Mouse (Mus musculus): ENCODE data around the gene Suz12. TPM values are rescaled to one million over a fixed set of nuclear protein-coding genes. Genes with fewer than 3 reads are reported as not detected.

The Suz12 gene
- polyA plus RNA-seq, 1 experiment, result 14.7 TPM

DNA sequence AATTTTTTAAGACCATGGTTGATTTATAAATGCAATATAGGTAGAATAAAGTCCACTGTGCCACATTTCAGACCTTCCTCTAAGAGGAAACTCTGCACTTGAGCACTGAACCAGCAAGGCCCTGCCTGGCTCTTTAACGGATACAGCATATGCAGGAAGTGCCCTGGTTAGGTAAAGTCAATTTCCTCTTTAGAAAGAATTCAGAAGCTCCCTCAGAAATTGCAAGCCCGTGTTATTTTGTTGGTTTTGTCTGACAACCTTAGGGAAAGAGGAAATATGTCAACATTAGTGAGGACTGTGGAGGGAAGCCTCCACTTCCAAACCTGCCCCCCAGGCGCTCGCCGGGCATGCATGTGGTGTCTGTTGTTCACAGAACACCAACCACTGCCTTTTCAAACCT lies 74.7 kb downstream of the Suz12 start:
- 3% methylated on average over 5 of the region's 5 CpGs for WGBS
- no peak for TF ChIP-seq POLR2A (IDR thresholded peaks at IDR 0.05; ENCODE audit: control insufficient read depth, extremely low read depth, insufficient read depth, low read length, poor library complexity)
- peaks cover 14% of the 10 kb centered on the region for H3K4me1 ChIP-seq (replicated peaks; ENCODE audit: control insufficient read depth, insufficient read depth, low read length)
- peak overlapping the region; percentile 97 for H3K27ac ChIP-seq (ENCODE audit: control insufficient read depth, insufficient read depth, low read length)
- H3K4me3 ChIP-seq (ENCODE audit: control insufficient read depth, insufficient read depth, low read length), result peak overlapping the region; percentile 23; the same call in 1 of the 2 replicates
- peaks cover 16% of the 10 kb centered on the region for H3K36me3 ChIP-seq (ENCODE audit: control insufficient read depth, insufficient read depth, low read length)
- H3K27me3 ChIP-seq (ENCODE audit: control insufficient read depth, insufficient read depth, low read length), result no peaks in the 10 kb centered on the region
- peak; percentile 46 for DNase-seq

GRCm38 (mm10) chr11:80069815-80070214 lies 76.9 kb downstream of the Suz12 start:
- H3K4me1 ChIP-seq (replicated peaks; ENCODE audit: control insufficient read depth, insufficient read depth, low read length), result peaks cover 20% of the 10 kb centered on the region
- TF ChIP-seq CTCF (IDR thresholded peaks at IDR 0.05; ENCODE audit: borderline replicate concordance, control insufficient read depth, extremely low read depth, insufficient read depth, low read length, poor library complexity) (no peak), POLR2A (IDR thresholded peaks at IDR 0.05; ENCODE audit: control insufficient read depth, extremely low read depth, insufficient read depth, low read length, poor library complexity) (no peak)
- 75% methylated on average over 3 of the region's 3 CpGs for WGBS
- no peak for DNase-seq
- no peak overlapping the region for H3K27ac ChIP-seq (ENCODE audit: control insufficient read depth, insufficient read depth, low read length)
- peaks cover 3% of the 10 kb centered on the region; the same call in 1 of the 2 replicates for H3K36me3 ChIP-seq (ENCODE audit: control insufficient read depth, insufficient read depth, low read length)
- no peak overlapping the region for H3K4me3 ChIP-seq (ENCODE audit: control insufficient read depth, insufficient read depth, low read length)
- no peaks in the 10 kb centered on the region for H3K27me3 ChIP-seq (ENCODE audit: control insufficient read depth, insufficient read depth, low read length)

GRCm38 (mm10) chr11:80071039-80071438 lies 78.1 kb downstream of the Suz12 start:
- WGBS, result 89% methylated on average over 2 of the region's 2 CpGs
- DNase-seq, result no peak
- no peaks in the 10 kb centered on the region for H3K27me3 ChIP-seq (ENCODE audit: control insufficient read depth, insufficient read depth, low read length)
- TF ChIP-seq CTCF (IDR thresholded peaks at IDR 0.05; ENCODE audit: borderline replicate concordance, control insufficient read depth, extremely low read depth, insufficient read depth, low read length, poor library complexity) (no peak), POLR2A (IDR thresholded peaks at IDR 0.05; ENCODE audit: control insufficient read depth, extremely low read depth, insufficient read depth, low read length, poor library complexity) (no peak)
- H3K27ac ChIP-seq (ENCODE audit: control insufficient read depth, insufficient read depth, low read length), result no peak overlapping the region
- peaks cover 3% of the 10 kb centered on the region; the same call in 1 of the 2 replicates for H3K36me3 ChIP-seq (ENCODE audit: control insufficient read depth, insufficient read depth, low read length)
- H3K4me3 ChIP-seq (ENCODE audit: control insufficient read depth, insufficient read depth, low read length), result no peak overlapping the region
- H3K4me1 ChIP-seq (replicated peaks; ENCODE audit: control insufficient read depth, insufficient read depth, low read length), result peaks cover 22% of the 10 kb centered on the region

GRCm38 (mm10) chr11:80072365-80072764 lies 79.5 kb downstream of the Suz12 start:
- H3K27me3 ChIP-seq (ENCODE audit: control insufficient read depth, insufficient read depth, low read length), result no peaks in the 10 kb centered on the region
- 6% methylated on average over 3 of the region's 3 CpGs for WGBS
- H3K27ac ChIP-seq (ENCODE audit: control insufficient read depth, insufficient read depth, low read length), result peak overlapping the region; percentile 81
- no peak overlapping the region for H3K4me3 ChIP-seq (ENCODE audit: control insufficient read depth, insufficient read depth, low read length)
- DNase-seq, result no peak
- H3K36me3 ChIP-seq (ENCODE audit: control insufficient read depth, insufficient read depth, low read length), result peaks cover 3% of the 10 kb centered on the region; the same call in 1 of the 2 replicates
- H3K4me1 ChIP-seq (replicated peaks; ENCODE audit: control insufficient read depth, insufficient read depth, low read length), result peaks cover 20% of the 10 kb centered on the region
- TF ChIP-seq POLR2A (IDR thresholded peaks at IDR 0.05; ENCODE audit: control insufficient read depth, extremely low read depth, insufficient read depth, low read length, poor library complexity), result no peak
- no peak for TF ChIP-seq CTCF (IDR thresholded peaks at IDR 0.05; ENCODE audit: borderline replicate concordance, control insufficient read depth, extremely low read depth, insufficient read depth, low read length, poor library complexity)

DNA sequence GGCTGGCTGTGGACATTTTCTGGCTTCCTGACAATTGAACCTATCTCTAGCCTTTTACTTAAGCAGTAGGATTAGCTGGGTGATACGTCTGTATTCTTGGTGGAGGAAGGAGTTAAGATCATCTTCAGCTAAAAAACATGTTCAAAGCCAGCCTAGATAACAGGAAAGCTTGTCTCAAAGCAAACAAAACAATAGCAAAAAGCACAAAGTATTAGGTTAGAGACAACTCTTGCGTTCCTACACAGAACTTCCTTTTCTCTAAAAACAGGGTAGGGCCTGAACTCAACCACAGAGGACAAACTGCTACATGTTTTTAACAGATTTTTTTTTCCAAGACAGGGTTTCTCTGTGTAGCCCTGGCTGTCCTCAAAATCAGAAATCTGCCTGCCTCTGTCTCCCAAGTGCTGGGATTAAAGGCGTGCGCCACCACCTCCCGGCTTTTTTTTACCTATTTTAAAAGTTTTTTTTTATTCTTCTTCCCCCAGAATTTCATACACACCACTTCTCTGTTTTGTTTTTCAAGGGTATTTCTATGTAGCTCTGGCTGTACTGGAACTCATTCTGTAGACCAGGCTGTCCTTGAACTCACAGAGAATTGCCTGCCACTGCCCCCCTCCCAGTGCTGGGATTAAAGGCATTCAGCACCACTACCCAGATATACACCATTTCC lies 82.8 kb downstream of the Suz12 start:
- DNase-seq, result no peak
- no peak overlapping the region for H3K4me3 ChIP-seq (ENCODE audit: control insufficient read depth, insufficient read depth, low read length)
- H3K36me3 ChIP-seq (ENCODE audit: control insufficient read depth, insufficient read depth, low read length), result peaks cover 1% of the 10 kb centered on the region; the same call in 1 of the 2 replicates
- peaks cover 19% of the 10 kb centered on the region for H3K4me1 ChIP-seq (replicated peaks; ENCODE audit: control insufficient read depth, insufficient read depth, low read length)
- WGBS, result 36% methylated on average over 5 of the region's 5 CpGs
- H3K27ac ChIP-seq (ENCODE audit: control insufficient read depth, insufficient read depth, low read length), result peak overlapping the region; percentile 75
- no peak for TF ChIP-seq CTCF (IDR thresholded peaks at IDR 0.05; ENCODE audit: borderline replicate concordance, control insufficient read depth, extremely low read depth, insufficient read depth, low read length, poor library complexity)
- no peak for TF ChIP-seq POLR2A (IDR thresholded peaks at IDR 0.05; ENCODE audit: control insufficient read depth, extremely low read depth, insufficient read depth, low read length, poor library complexity)
- H3K27me3 ChIP-seq (ENCODE audit: control insufficient read depth, insufficient read depth, low read length), result no peaks in the 10 kb centered on the region

- H3K4me1 ChIP-seq (replicated peaks; ENCODE audit: control insufficient read depth, insufficient read depth, low read length), result peaks cover 14% of the 10 kb centered on the region
- H3K4me3 ChIP-seq (ENCODE audit: control insufficient read depth, insufficient read depth, low read length), result no peak overlapping the region
- 30% methylated on average over 14 of the region's 14 CpGs for WGBS
- TF ChIP-seq CTCF (IDR thresholded peaks at IDR 0.05; ENCODE audit: borderline replicate concordance, control insufficient read depth, extremely low read depth, insufficient read depth, low read length, poor library complexity) (no peak), POLR2A (IDR thresholded peaks at IDR 0.05; ENCODE audit: control insufficient read depth, extremely low read depth, insufficient read depth, low read length, poor library complexity) (no peak)
- no peak for DNase-seq
- no peaks in the 10 kb centered on the region for H3K27me3 ChIP-seq (ENCODE audit: control insufficient read depth, insufficient read depth, low read length)
- no peak overlapping the region; the same call in 1 of the 2 replicates for H3K27ac ChIP-seq (ENCODE audit: control insufficient read depth, insufficient read depth, low read length)
- no peaks in the 10 kb centered on the region for H3K36me3 ChIP-seq (ENCODE audit: control insufficient read depth, insufficient read depth, low read length)
Measured at GRCm38 (mm10) chr11:80077784-80078545, 85.1 kb downstream of the Suz12 start.

All from thymus, adult 2 months (tissue).